Comparison of ENCODE assay signal across 12 mouse cellular contexts in the genomic region with DNA sequence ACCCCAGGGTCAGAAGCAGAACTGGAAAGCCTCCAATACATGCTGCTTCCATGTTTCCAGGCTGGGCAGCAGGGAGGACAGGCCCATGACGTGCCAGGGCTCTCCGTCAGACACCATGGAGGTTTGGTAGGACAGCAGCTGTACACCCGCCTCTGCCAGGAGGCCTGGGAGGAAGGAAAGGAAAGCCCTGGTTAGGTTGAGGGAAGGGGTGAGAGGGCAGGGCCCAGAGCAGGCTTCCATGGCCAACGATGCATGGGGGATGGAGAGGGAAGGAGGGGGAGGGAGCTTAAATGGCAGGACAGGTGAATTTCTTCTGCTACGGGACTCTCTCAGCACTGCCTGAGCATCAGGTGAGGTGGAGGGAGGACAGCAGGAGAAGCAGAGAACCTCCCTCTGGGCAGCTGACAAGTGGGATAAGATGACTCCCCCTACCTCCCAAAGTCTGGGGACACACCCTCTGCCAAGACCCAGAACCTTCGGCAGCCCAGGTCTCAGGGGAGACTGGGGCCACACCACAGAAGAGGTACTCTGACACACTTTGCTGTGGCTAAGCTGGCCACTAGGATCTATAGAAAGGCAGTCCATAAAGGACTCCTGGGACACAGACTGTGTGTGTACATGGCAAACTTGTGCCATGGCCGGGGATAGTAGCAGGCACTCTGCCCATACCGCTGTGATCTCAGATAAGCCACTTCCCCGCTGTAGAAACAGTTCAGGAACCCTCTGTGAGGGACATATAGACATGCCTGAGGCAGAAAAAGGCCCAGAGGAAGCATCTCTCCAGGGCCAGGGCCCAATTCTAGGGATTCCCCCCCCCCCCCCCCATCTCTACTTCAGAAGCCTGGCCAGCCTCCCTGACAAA. TPM values are rescaled to one million over a fixed set of nuclear protein-coding genes. Genes with fewer than 3 reads are reported as not detected.
DNase-seq lines count a peak whose midpoint lies in the region; ATAC-seq and TF ChIP-seq lines count a peak whose summit lies in the region.
"Had no signal": no experiment of that assay in that cellular context is flagged by ENCODE, and none has a peak within 500 bp of the region (broad histone marks: within the 10 kb centered on the region; RNA-seq: fewer than 3 reads in every experiment).

No protein-coding gene starts in this region.

- TF ChIP-seq CTCF in stomach, postnatal 0 days (IDR thresholded peaks at IDR 0.05; ENCODE audit: low read depth) = no peak

- H3K4me3 ChIP-seq in midbrain, embryonic 11.5 days (ENCODE audit: low read depth, low read length) = no peak overlapping the region
- H3K4me3 ChIP-seq in midbrain, embryonic 14.5 days (replicated peaks; ENCODE audit: low read depth, low read length) = no peak overlapping the region
- H3K4me3 ChIP-seq in liver, embryonic 13.5 days (replicated peaks) = no peak overlapping the region
- H3K4me3 ChIP-seq in stomach, postnatal 0 days (ENCODE audit: low read depth, low read length) = no peak overlapping the region
- H3K4me3 ChIP-seq in embryonic facial prominence, embryonic 10.5 days = no peak overlapping the region
- H3K4me3 ChIP-seq: erythroblast, embryonic 14.5 days; heart, embryonic 15.5 days; limb, embryonic 13.5 days had no signal

- H3K4me1 ChIP-seq in midbrain, embryonic 11.5 days (ENCODE audit: control insufficient read depth, insufficient read depth, low read length) = peaks cover 5% of the 10 kb centered on the region
- H3K4me1 ChIP-seq in midbrain, embryonic 14.5 days (ENCODE audit: control insufficient read depth, insufficient read depth, low read length) = no peaks in the 10 kb centered on the region
- no peaks in the 10 kb centered on the region for H3K4me1 ChIP-seq in liver, embryonic 13.5 days (replicated peaks)
- no peaks in the 10 kb centered on the region for H3K4me1 ChIP-seq in stomach, postnatal 0 days (replicated peaks; ENCODE audit: control insufficient read depth, insufficient read depth)
- H3K4me1 ChIP-seq in embryonic facial prominence, embryonic 10.5 days = peaks cover 10% of the 10 kb centered on the region

- H3K9me3 ChIP-seq in midbrain, embryonic 11.5 days (ENCODE audit: control insufficient read depth, low read length) = no peaks in the 10 kb centered on the region
- no peaks in the 10 kb centered on the region for H3K9me3 ChIP-seq in midbrain, embryonic 14.5 days (ENCODE audit: control insufficient read depth, low read length)
- no peaks in the 10 kb centered on the region for H3K9me3 ChIP-seq in liver, embryonic 13.5 days (replicated peaks)
- no peaks in the 10 kb centered on the region for H3K9me3 ChIP-seq in stomach, postnatal 0 days (ENCODE audit: control insufficient read depth, low read length)
- H3K9me3 ChIP-seq in embryonic facial prominence, embryonic 10.5 days = no peaks in the 10 kb centered on the region
- H3K9me3 ChIP-seq: heart, embryonic 15.5 days; limb, embryonic 13.5 days had no signal

- H3K4me2 ChIP-seq in midbrain, embryonic 11.5 days = no peak overlapping the region
- no peak overlapping the region for H3K4me2 ChIP-seq in midbrain, embryonic 14.5 days (ENCODE audit: low read length)
- H3K4me2 ChIP-seq in liver, embryonic 13.5 days = no peak overlapping the region
- no peak overlapping the region for H3K4me2 ChIP-seq in stomach, postnatal 0 days (replicated peaks; ENCODE audit: low read depth)
- H3K4me2 ChIP-seq: heart, embryonic 15.5 days; limb, embryonic 13.5 days had no signal

- no peak for TF ChIP-seq EP300 in stomach, postnatal 0 days (optimal IDR thresholded peaks at IDR 0.05)

- DNase-seq in heart, adult 11 months = peak; percentile 68
- DNase-seq in heart, adult 8-10 months (ENCODE audit: low spot score) = no peak
- no peak for DNase-seq in midbrain, embryonic 11.5 days (ENCODE audit: low spot score, missing footprints)
- no peak for DNase-seq in midbrain, embryonic 14.5 days
- no peak for DNase-seq in liver, embryonic 13.5 days
- DNase-seq in stomach, postnatal 0 days (ENCODE audit: low spot score) = no peak
- no peak for DNase-seq in left cerebral cortex, adult 8-10 months (ENCODE audit: low spot score in 2 of 2)
- no peak for DNase-seq in embryonic facial prominence, embryonic 10.5 days (ENCODE audit: low spot score)

- H3K27me3 ChIP-seq in midbrain, embryonic 11.5 days (ENCODE audit: control insufficient read depth, insufficient read depth, low read length) = no peaks in the 10 kb centered on the region
- no peaks in the 10 kb centered on the region for H3K27me3 ChIP-seq in midbrain, embryonic 14.5 days (ENCODE audit: control insufficient read depth, insufficient read depth, low read length)
- H3K27me3 ChIP-seq in liver, embryonic 13.5 days = no peaks in the 10 kb centered on the region
- H3K27me3 ChIP-seq in stomach, postnatal 0 days (ENCODE audit: control insufficient read depth, insufficient read depth, low read length) = no peaks in the 10 kb centered on the region
- H3K27me3 ChIP-seq in embryonic facial prominence, embryonic 10.5 days (replicated peaks; ENCODE audit: low read depth, poor library complexity, severe bottlenecking) = no peaks in the 10 kb centered on the region
- H3K27me3 ChIP-seq: heart, embryonic 15.5 days; limb, embryonic 13.5 days had no signal

- H3K9ac ChIP-seq in midbrain, embryonic 11.5 days (ENCODE audit: low read length) = no peak overlapping the region
- H3K9ac ChIP-seq in midbrain, embryonic 14.5 days (replicated peaks; ENCODE audit: low read length) = no peak overlapping the region
- no peak overlapping the region for H3K9ac ChIP-seq in liver, embryonic 13.5 days
- H3K9ac ChIP-seq in stomach, postnatal 0 days (ENCODE audit: low read length) = no peak overlapping the region
- H3K9ac ChIP-seq: heart, embryonic 15.5 days; limb, embryonic 13.5 days had no signal

- peaks cover 9% of the 10 kb centered on the region; the same call in 1 of the 2 replicates for H3K36me3 ChIP-seq in midbrain, embryonic 11.5 days (ENCODE audit: control insufficient read depth, insufficient read depth, low read length)
- no peaks in the 10 kb centered on the region for H3K36me3 ChIP-seq in midbrain, embryonic 14.5 days (ENCODE audit: control insufficient read depth, insufficient read depth, low read length)
- peaks cover 47% of the 10 kb centered on the region for H3K36me3 ChIP-seq in liver, embryonic 13.5 days
- no peaks in the 10 kb centered on the region for H3K36me3 ChIP-seq in stomach, postnatal 0 days (ENCODE audit: control insufficient read depth, insufficient read depth, low read length)
- peaks cover 65% of the 10 kb centered on the region for H3K36me3 ChIP-seq in embryonic facial prominence, embryonic 10.5 days (replicated peaks)
- H3K36me3 ChIP-seq: heart, embryonic 15.5 days had no signal

- H3K27ac ChIP-seq in midbrain, embryonic 11.5 days (ENCODE audit: low read depth, low read length) = no peak overlapping the region
- no peak overlapping the region for H3K27ac ChIP-seq in midbrain, embryonic 14.5 days (replicated peaks; ENCODE audit: low read depth, low read length)
- H3K27ac ChIP-seq in liver, embryonic 13.5 days = no peak overlapping the region
- no peak overlapping the region for H3K27ac ChIP-seq in stomach, postnatal 0 days (replicated peaks)
- no peak overlapping the region for H3K27ac ChIP-seq in embryonic facial prominence, embryonic 10.5 days (replicated peaks)
- H3K27ac ChIP-seq: heart, embryonic 15.5 days; limb, embryonic 13.5 days had no signal

- ATAC-seq in midbrain, embryonic 11.5 days (ENCODE audit: low FRiP score) = 0 out of 2 replicates have a peak, but pooled peaks have one; percentile 33
- no peak for ATAC-seq in midbrain, embryonic 14.5 days (ENCODE audit: low FRiP score, low TSS enrichment)
- ATAC-seq in liver, embryonic 13.5 days (ENCODE audit: low read depth) = 0 out of 2 replicates have a peak, but pooled peaks have one; percentile 30
- peak; percentile 14; the same call in 1 of the 2 replicates for ATAC-seq in stomach, postnatal 0 days (ENCODE audit: low FRiP score, low TSS enrichment)

- 84% methylated on average over 9 of the region's 9 CpGs for WGBS in midbrain, embryonic 11.5 days
- 65% methylated on average over 9 of the region's 9 CpGs for WGBS in midbrain, embryonic 14.5 days
- 67% methylated on average over 9 of the region's 9 CpGs for WGBS in liver, embryonic 13.5 days (ENCODE audit: insufficient replicate concordance)
- 79% methylated on average over 9 of the region's 9 CpGs for WGBS in stomach, postnatal 0 days
- 77% methylated on average over 9 of the region's 9 CpGs for WGBS in embryonic facial prominence, embryonic 10.5 days

RNA-seq across cellular contexts. Expression of gene Phgdh, which starts 26.3 kb away (rescaled TPM):
- total RNA-seq in heart, adult 8-10 months (2022) = 1 to 10 TPM; 1.1 to 1.8 (median 1.5) TPM
- 317 and 361 TPM in 2 replicates for polyA plus RNA-seq in midbrain, embryonic 11.5 days (2014; fragmentation: Nextera tagmentation; extraction: Ambion mirVana)
- polyA plus RNA-seq in midbrain, embryonic 14.5 days (2014; fragmentation: Nextera tagmentation; extraction: Ambion mirVana) = 146 and 151 TPM in 2 replicates
- polyA plus RNA-seq in liver, embryonic 13.5 days (2015; fragmentation: Nextera tagmentation; extraction: Ambion mirVana) = 305 and 316 TPM in 2 replicates
- 87.7 and 95.1 TPM in 2 replicates for polyA plus RNA-seq in stomach, postnatal 0 days (2015; fragmentation: Nextera tagmentation; extraction: Ambion mirVana)
- total RNA-seq in left cerebral cortex, adult 8-10 months (2022) = 10 to 100 TPM; 63.1 to 66.4 (median 64.7) TPM
- polyA plus RNA-seq in embryonic facial prominence, embryonic 10.5 days (2016; fragmentation: Nextera tagmentation; extraction: Ambion mirVana) = 373 and 379 TPM in 2 replicates

RNA-seq across cellular contexts. Expression of gene Hmgcs2, which starts 33.3 kb away (rescaled TPM):
- total RNA-seq in heart, adult 8-10 months (2022) = 10 to 100 TPM in 1 of 4 experiments, 1 to 10 TPM in 3; 7.5 to 13.9 (median 9.0) TPM
- polyA plus RNA-seq in midbrain, embryonic 11.5 days (2014; fragmentation: Nextera tagmentation; extraction: Ambion mirVana) = 4.3 and 5.7 TPM in 2 replicates
- polyA plus RNA-seq in midbrain, embryonic 14.5 days (2014; fragmentation: Nextera tagmentation; extraction: Ambion mirVana) = 8.6 and 16.2 TPM in 2 replicates
- polyA plus RNA-seq in liver, embryonic 13.5 days (2015; fragmentation: Nextera tagmentation; extraction: Ambion mirVana) = 41.9 and 42.6 TPM in 2 replicates
- polyA plus RNA-seq in stomach, postnatal 0 days (2015; fragmentation: Nextera tagmentation; extraction: Ambion mirVana) = 290 and 337 TPM in 2 replicates
- total RNA-seq in left cerebral cortex, adult 8-10 months (2022) = 1 to 10 TPM; 4.3 to 5.9 (median 4.9) TPM
- polyA plus RNA-seq in embryonic facial prominence, embryonic 10.5 days (2016; fragmentation: Nextera tagmentation; extraction: Ambion mirVana) = 1.0 and 1.6 TPM in 2 replicates
- total RNA-seq: neutrophil, adult 5-6 weeks had no signal
